Mouse (Mus musculus) 3T3-L1 (cell line): ENCODE measurements around the gene Phgr1.

Source experiments
- DNase-seq: peaks from one replicate; pipeline ENCODE4 v3.0.0-alpha.2; 2015; ENCODE audit warnings: low read depth, low spot score

The Phgr1 gene

GRCm38 (mm10) chr2:118772158-118772874 is at the start of gene Phgr1:
Gene Phgr1 (plus strand): TSS chr2:118772769.
- DNase-seq = no peak

DNA sequence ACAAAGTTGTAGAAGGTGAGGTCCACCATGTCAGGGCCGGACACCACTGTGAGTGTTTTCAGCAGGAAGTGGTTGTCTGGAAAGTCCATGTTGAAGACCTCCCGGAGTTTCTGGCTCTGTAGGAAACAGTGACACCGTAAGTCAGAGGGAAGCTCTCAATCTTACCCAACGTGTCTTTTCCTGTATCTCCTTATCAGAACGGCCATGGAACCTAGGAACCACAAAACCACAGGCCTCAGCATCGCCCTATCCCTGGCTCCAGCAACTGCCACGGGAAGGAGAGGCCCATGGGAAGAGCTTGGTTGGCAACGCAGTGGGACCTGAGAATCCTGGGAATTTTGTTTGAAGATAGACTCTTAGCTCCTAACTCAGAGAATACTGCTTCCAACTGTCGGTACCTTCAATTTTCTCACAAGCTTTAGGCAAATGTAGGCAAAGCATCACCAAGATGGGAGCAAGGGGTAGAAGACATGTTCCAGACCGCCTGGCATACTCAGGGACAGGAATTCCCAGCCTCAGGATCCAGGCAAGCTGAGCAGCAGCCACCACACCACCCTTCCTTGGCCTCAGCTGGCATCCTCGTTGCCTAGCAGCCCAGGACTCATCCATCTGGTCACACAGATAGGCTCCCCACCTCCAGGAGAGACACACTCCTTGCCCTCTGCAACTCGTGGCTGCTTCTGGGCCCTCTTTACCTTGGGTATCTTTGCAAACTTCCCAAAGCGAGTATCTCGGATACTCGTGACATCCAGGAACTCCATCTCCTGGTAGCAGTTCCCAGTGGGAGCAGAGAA is 48.7 kb upstream of the Phgr1 start:
- DNase-seq = no peak

DNA sequence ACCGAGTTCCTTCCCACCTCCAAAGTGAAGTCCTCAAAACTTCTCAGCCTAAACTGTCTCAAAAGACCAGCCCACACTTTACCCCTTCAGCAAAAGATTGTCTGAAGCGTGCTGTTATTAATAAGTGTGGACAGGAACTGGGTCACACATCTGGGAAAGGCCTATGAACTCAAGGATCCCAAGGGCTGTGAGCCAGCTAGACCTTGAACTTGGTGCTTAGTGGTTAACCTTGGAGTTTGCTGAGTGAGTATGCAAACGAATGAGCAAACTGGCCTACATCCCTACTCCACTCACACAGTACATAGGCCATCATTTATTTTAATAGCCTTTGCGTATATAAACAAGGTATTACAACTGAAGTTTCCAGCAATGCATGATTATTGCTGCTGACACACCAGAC is 47.1 kb upstream of the Phgr1 start:
- no peak for DNase-seq

- no peak for DNase-seq
Measured at GRCm38 (mm10) chr2:118726873-118727272, 45.7 kb upstream of the Phgr1 start.

DNA sequence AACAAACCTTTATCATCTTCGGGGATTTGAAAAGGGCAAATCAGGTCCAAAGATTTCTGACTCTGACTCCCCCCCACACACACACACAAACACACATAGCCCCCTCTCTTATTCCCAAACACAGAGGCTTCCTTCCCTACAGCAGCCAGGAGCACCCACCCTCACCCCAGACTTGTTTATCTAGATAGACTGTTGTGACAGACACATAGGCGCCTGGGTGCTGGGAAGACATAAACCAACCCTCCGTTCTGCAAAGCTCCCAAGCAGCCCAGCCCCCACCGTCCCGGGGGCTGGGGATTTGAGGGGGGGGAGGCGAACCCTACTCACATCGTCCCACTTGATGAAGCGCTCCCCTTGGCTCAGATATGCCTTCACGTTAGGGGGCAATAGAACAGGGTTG is 44.7 kb upstream of the Phgr1 start:
- DNase-seq = no peak

DNA sequence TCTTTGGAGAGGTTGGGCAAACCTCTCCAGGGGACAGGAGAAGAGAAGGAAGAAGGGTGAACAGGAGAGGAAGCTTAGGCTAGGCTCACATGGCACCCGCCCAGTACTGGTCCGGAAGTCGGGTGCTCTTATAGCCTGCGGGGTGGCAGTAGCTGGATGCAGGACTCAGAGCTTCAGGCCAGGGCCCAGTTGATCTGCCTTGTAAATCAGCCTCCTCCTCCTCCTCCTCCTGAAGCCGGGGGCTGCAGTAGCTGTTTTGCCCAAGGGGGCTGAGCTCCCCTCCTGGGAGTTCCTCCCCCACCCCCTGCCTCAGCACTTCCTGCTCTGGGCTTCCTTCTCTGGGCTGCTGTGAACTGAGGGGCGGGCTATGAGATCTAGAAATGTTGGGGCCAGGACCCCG is 44.2 kb upstream of the Phgr1 start, which contains the start of gene Plcb2:
Gene Plcb2, minus strand, starts transcription at position 102 of the 400 bp plus-strand sequence.
- no peak for DNase-seq

DNA sequence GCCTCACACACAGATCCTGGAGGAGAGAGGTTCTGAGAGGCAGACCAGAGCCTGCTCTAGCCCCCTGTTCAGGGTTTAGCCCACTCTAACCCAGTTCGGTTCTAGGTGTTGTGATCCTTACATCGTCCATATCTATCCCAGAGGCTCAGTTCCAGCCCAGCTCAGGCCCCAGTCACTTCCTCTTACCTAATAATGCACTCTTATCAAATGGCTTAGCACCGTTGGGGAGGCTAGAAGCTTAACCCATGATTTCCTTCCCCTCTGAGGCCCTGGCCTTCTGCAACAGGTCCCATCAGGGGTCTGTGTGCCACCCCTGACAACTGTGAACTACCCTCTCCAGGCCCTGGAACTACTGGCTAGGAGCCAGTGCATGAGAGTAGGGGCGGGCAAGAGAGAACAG is 43.4 kb upstream of the Phgr1 start:
- DNase-seq = no peak

- DNase-seq = no peak
Measured at GRCm38 (mm10) chr2:118729816-118730621, 42.5 kb upstream of the Phgr1 start.

DNA sequence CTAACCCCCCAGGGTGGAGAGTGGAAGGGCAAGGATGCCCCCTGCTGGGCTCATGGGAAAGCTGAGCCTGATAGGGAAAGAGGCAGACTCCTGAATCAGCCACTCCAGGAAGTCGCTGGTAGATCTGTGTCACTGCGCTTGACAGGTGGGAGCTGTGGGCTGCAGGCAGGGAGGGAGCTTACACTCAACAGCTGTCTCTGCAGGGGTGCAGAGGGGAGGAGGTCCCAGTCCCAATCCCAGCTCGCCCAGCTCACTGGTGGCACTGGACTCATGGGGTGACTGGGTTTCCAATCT is 42.0 kb upstream of the Phgr1 start:
- peak; percentile 64 for DNase-seq

DNA sequence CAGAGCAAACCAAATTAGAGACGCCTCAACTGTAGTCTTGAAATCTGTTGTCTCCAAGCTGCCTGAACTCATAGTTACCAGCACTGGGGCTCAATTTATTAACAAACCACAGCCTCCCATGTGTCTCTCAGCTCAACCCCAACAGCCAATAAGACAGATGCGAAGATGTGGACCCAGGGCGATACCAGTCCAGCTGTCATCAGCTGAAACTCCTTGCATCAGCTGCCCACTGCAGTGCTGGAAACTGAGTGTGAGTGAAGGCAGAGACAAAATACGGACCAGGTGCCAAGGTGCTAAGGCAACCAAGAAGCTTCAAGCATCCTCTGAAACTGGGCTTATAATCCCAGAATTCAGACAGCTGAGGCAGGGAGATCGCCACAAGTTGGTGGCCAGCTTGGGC is 40.6 kb upstream of the Phgr1 start:
- no peak for DNase-seq

- DNase-seq = no peak
Measured at GRCm38 (mm10) chr2:118733341-118733740, 39.2 kb upstream of the Phgr1 start.

GRCm38 (mm10) chr2:118740341-118740740 is 32.2 kb upstream of the Phgr1 start:
- no peak for DNase-seq

- no peak for DNase-seq
Measured at GRCm38 (mm10) chr2:118741183-118741582, 31.4 kb upstream of the Phgr1 start.

GRCm38 (mm10) chr2:118743261-118743943 is 29.2 kb upstream of the Phgr1 start:
- DNase-seq = peak; percentile 82

- DNase-seq = no peak
Measured at GRCm38 (mm10) chr2:118744621-118745020, 27.9 kb upstream of the Phgr1 start.

DNA sequence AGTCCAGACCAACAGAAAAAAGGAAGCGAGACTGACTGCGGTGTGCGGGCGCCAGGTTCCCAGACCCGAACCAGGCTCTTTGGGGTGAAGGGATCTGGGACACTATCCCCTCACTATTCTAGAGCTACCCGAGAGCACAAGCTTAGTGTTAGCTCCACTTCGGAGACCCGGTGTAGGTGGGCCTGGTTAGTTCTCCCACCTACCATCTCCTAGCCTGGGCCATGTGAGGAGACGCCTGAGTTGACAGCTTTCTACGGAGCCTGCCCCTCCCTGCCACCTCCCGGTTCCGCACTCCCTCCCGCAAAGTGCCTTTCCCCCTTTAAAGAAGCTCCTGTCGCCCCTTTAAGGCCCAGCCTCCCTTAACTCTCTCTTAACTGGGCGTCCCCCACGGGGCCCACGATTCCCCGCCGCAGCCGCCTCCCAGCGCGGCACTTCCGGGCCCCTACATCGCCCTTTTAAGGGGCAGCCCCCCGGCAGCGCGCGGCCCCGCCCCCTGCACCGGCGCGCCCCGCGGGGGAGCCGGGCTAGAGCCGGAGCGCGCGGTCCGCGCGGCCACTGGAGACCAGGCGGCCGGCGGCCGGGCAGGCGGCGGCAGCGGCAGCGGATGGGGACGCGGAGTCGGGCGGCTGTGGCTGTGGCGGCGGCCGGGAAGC is 27.2 kb upstream of the Phgr1 start, which contains the start of gene Inafm2:
Gene Inafm2, plus strand, starts transcription at position 527 of the 653 bp plus-strand sequence.
- peak; percentile 79 for DNase-seq

DNA sequence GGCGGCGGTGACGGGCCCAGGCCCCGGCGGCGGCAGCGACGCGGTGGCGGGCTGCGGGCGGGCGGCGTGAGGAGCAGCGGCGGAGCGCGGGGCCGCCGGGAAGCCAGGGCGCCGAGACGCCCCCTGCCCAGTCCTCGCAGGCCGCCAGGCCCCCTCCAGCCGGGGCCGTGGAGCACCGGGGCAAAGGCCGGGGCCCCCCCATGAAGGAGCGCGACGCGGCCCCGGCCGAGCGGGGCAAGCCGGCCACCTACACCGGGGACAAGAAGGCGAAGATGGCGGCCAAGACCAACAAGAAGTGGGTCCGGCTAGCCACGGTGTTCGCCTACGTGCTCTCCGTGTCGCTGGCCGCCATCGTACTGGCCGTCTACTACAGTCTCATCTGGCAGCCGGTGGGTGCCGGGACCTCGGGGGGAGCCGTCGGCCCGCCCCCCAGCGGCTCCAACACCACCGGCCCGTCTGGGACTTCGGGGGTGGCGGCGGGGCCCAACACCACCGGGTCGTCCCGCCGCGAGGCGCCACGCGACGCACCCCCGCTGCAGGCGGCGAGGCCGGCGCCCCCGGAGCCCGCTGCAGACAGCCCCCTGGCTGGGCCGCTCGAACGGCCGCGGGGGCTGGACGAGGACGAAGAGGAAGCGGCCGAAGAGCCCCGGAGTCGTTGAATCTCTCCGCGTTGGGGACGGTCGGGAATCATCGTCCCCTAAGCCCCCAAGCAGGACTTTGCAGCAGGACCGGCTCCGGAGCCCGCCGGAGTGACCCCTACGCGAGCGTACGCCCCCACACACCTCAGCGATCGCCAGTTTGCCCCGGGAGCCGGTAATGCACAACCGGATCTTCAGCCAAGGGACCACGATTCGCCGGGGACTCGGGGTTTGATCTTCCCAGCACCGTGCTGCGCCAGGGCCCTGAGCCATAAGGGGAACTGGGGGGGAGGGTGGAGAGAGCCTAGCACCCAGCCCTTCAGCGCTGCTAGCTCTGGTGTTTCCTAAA is 26.4 kb upstream of the Phgr1 start:
- DNase-seq = peak; percentile 48

GRCm38 (mm10) chr2:118747301-118747960 is 25.1 kb upstream of the Phgr1 start:
- peak; percentile 60 for DNase-seq

GRCm38 (mm10) chr2:118749341-118749884 is 23.2 kb upstream of the Phgr1 start:
- DNase-seq = no peak
